Mouse (Mus musculus): ENCODE measurements around the gene Ywhah.
"Not testable (repeated sequence)": the region's sequence is repeated elsewhere in the genome, so short reads cannot be mapped to it uniquely, and the experiment has no call there.

Ywhah gene

GRCm38 (mm10) chr5:33011132-33012106 is 7.2 kb upstream of the Ywhah start:
- no peak for DNase-seq

- DNase-seq, result no peak
Observed at GRCm38 (mm10) chr5:33014096-33014495, 4.5 kb upstream of the Ywhah start.

GRCm38 (mm10) chr5:33015579-33015978 is 3.0 kb upstream of the Ywhah start:
- no peak for DNase-seq

GRCm38 (mm10) chr5:33018189-33018560 is 441 bp upstream of the Ywhah start:
- no peak for DNase-seq

DNA sequence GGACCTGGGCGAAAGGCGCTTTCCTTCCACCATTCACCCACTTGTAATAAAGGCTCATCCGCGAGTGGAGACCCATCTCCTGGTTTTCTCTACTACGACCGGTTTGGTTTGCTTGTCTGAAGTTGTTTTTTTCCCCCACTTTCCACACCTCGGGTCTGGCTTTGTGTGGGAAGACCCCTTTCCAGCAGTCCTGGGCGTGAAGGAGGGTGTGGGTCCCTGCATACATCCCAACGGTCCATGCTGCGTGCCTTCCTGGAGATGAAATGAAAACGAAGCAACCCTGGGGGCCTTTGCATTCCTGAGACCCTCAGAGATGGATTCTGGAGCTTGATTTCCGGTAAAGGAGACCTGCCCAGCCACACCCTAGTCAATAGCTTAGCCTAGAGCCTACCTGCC is 808 bp downstream of the Ywhah start:
- no peak for DNase-seq

DNA sequence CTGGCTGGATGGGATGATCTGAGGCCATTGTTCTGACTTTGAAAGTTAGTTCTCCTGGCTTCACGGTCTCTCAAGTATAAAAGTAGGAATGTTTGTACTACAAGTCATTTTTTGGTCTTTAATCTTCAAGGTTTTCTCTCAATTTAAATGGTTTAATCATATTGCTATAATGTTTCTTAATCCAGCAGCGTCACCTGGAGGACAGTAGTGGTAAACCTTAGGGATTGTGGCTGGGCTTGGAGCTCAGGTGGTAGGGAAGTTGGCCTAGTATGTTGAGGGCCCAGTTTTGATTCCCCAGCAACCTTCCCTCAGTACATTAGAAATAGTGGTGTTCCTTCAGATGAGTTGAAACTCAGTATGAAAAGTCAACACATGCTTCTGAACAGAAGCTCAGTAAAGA is 3.0 kb downstream of the Ywhah start:
- peak; percentile 52 for DNase-seq

GRCm38 (mm10) chr5:33023337-33023736 is 4.7 kb downstream of the Ywhah start:
- no peak for DNase-seq

DNA sequence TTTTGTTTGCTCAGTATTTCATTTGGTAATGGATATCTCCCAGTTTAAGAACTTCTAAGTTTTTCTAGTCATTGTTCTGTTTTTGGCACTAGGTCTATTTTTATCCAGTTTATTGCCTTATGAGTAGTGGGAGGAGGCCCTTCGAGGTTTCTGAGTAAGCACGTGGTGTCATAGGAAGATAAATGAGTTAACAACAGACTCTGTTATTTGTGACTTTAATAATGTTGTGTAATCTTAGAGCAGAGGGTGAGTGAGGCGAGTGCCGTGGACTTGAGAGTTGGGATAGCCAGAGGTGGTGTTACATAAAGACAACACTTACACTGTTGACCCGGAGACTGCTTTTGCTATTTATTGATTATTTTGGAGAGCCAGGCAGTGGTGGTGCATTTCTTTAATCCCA is 5.9 kb downstream of the Ywhah start:
- no peak for DNase-seq

DNA sequence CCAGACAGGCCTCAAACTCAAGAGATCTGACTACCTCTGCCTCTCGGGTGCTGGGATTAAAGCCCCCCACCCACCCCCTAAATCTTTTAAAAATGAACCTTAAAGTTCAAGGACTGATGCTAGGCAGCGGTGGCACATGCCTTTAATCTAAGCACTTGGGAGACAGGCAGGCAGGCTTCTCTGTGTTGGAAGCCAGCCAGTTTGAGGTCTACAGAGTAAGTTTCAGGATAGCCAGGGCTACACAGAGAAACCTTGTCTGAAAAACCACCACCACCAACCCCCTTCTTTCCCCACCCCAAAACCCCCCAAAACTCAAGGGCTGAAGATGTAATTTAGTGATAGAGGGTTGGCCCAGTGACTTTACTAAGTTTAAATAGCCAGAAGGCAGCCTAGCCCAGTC is 10.0 kb downstream of the Ywhah start:
- DNase-seq, result no peak

DNA sequence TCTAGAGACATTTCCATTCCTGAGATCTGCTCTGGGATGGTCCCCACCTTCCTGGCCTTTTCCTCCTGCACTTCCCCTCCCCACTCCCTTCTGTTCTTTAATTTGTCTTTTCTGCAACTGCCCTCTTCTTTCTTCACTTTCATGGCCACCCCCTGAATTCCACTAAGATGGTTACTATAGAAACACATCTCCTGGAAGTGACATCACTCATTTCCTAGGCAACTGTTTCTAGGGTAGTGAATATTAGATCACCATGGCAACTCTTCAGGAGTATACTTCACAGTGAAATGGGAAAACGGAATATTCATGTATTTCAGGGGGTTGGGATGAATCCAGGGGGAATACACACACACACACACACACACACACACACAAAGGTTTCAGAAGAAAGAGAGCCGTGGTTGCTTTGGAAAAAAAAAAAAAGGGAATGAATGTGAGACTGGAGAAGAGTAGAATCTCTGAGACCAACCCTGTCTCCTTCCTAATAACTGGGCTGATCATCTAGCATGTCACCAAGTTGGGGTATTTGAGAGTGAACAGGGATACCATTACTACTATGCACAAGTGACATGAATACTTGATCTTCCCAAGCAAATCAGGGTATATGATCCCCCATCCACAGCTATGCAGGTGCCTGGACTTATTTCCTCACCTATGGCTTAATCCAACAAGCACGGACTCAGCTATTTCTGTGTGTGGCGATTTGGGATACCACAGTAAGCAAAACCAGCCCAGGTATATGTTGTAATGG is 12.0 kb downstream of the Ywhah start:
- no peak for DNase-seq

GRCm38 (mm10) chr5:33032036-33032773 is 13.6 kb downstream of the Ywhah start:
- DNase-seq, result no peak

- DNase-seq, result peak; percentile 76
Observed at GRCm38 (mm10) chr5:33033121-33033520, 14.5 kb downstream of the Ywhah start.

- DNase-seq, result not testable (repeated sequence)
Observed at GRCm38 (mm10) chr5:33033633-33034032, 15.0 kb downstream of the Ywhah start.

- peak; percentile 52 for DNase-seq
Observed at GRCm38 (mm10) chr5:33034100-33034499, 15.5 kb downstream of the Ywhah start.

DNA sequence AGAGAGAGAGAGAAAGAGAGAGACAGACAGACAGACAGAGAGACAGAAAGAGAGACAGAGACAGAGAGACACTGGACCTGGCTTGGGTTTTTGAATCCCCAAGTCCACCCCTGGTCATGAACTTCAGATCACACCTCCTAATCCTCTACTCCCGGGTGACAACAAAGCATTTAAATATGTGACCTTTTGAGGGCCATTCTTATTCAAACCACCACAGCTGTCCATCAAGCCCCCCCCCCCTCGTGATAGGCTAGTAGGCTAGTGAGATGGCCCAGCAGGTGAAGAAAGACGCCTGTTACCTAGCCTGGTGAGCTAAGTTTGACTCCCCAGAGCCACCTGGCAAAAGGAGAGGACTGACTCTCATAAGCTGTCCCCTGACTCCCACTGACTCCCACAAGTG is 16.3 kb downstream of the Ywhah start:
- no peak for DNase-seq

GRCm38 (mm10) chr5:33038656-33039509 is 20.3 kb downstream of the Ywhah start:
- no peak for DNase-seq

DNA sequence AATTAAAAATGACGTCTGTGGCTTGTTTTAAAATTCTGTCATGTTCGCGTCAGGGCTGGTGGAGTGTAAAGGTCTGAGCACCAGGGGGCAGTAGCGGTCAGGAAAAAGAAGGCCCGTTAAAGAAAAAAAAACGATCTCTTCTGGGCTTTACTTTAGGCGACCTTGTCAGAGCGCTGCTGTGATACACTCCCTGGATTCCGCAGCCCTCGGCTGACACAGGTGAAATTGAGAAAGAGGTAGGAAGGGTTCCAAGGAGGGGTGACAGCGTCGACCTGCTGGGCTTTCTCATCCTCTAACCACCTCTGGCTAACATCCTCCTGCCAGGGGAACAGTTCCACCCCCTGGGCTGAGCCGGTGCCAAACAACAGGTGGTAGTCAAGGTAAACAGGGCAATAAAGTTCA is 20.9 kb downstream of the Ywhah start:
- DNase-seq, result peak; percentile 71

DNA sequence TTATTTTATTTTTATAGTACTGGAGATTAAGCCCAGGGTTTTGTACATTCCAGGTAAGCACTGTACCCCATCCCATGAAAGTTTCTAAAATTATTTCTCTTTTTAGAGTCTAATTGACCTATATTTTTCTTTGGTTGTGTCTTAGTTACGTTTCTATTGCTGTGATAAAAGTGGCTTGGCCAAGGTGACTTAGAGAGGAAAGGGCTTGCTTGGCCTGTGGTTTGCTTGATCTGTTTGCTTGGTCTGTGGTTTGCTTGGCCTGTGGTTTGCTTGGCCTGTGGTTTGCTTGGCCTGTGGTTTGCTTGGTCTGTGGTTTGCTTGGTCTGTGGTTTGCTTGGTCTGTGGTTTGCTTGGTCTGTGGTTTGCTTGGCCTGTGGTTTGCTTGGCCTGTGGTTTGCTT is 22.1 kb downstream of the Ywhah start:
- not testable (repeated sequence) for DNase-seq

- no peak for DNase-seq
Observed at GRCm38 (mm10) chr5:33043397-33043796, 24.8 kb downstream of the Ywhah start.

GRCm38 (mm10) chr5:33044636-33045315 is 26.2 kb downstream of the Ywhah start:
- DNase-seq, result no peak

DNA sequence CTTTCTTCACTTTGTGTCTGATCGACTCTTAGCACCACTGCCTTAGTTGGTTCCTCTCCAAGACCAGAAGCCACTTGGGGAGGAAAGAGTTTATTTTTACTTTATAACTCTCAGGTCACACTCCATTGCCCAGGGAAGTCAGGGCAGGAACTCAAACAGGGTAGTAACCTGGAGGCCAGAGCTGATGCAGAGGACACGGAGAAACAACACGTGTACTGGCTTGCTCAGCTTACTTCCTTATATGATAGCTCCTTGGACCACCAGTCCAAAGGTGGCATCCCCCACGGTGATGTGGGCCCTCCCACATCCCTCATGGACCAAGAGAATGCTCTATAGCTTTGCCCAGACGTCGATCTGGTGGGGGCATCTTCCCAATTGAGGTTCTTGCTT is 26.7 kb downstream of the Ywhah start:
- no peak for DNase-seq
